Mouse (Mus musculus) gonadal fat pad, adult 2 months (tissue): Measurements from ENCODE around the gene Piwil4. TPM values are rescaled to one million over a fixed set of nuclear protein-coding genes. Genes with fewer than 3 reads are reported as not detected.
"Not testable (repeated sequence)": the region's sequence is repeated elsewhere in the genome, so short reads cannot be mapped to it uniquely, and the experiment has no call there.

Source experiments
- DNase-seq: peaks from one replicate; pipeline ENCODE4 v3.0.0-alpha.2; 2012; ENCODE audit warnings: low read depth
- polyA plus RNA-seq: library from polyadenylated mRNA; depleted of rRNA; stranded (reverse); fragments of >200 nt; gene quantifications from 2 replicates; pipeline ENCODE4 v1.2.3, GENCODE M21; 2012; rRNA removed

Piwil4 gene
- polyA plus RNA-seq, 1 experiment: 7.4 TPM

- not testable (repeated sequence) for DNase-seq
Measured at GRCm38 (mm10) chr9:14671965-14672364, 68.6 kb downstream of the Piwil4 start.

GRCm38 (mm10) chr9:14668382-14668781 lies 72.2 kb downstream of the Piwil4 start:
- no peak for DNase-seq

- no peak for DNase-seq
Measured at GRCm38 (mm10) chr9:14666071-14666470, 74.5 kb downstream of the Piwil4 start.

DNA sequence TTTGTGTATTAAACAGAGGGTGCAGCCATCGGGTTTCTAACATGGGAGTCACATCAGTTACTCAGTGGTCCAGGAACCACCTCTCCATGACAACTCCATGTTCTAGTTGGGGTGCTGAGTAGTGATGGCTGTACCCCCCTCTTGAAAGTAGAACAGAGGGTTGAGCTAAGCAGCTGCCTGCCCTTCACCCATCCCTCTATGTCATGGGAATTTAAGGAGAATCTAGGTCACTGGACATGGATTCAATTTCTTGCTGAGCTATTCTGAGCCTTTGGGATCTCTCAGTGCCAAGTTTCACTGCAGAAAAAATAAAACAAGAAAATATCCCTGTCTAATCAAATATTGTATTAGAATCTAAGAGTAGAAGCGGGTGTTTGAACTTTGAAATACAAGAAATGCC lies 76.9 kb downstream of the Piwil4 start:
- no peak for DNase-seq

GRCm38 (mm10) chr9:14662876-14663275 lies 77.7 kb downstream of the Piwil4 start:
- DNase-seq: peak; percentile 84

GRCm38 (mm10) chr9:14662138-14662537 lies 78.4 kb downstream of the Piwil4 start:
- peak; percentile 57 for DNase-seq

GRCm38 (mm10) chr9:14657926-14658325 lies 82.6 kb downstream of the Piwil4 start:
- no peak for DNase-seq

- DNase-seq: no peak
Measured at GRCm38 (mm10) chr9:14654010-14654409, 86.5 kb downstream of the Piwil4 start.

GRCm38 (mm10) chr9:14652761-14653160 lies 87.8 kb downstream of the Piwil4 start:
- no peak for DNase-seq

- DNase-seq: no peak
Measured at GRCm38 (mm10) chr9:14647849-14648248, 92.7 kb downstream of the Piwil4 start.

GRCm38 (mm10) chr9:14646641-14647040 lies 93.9 kb downstream of the Piwil4 start:
- DNase-seq: no peak

Other genes with a start within 250 kb of the Piwil4 start
- gene Kdm4d, start 240.3 kb downstream of the Piwil4 start, polyA plus RNA-seq: 0.49 and 0.55 TPM in 2 replicates
- 19.1 and 19.2 TPM in 2 replicates for gene Cwc15, start 240.1 kb downstream of the Piwil4 start, polyA plus RNA-seq
- gene Amotl1, start 95.7 kb downstream of the Piwil4 start, polyA plus RNA-seq: 39.4 and 42.4 TPM in 2 replicates
- 12.0 and 18.6 TPM in 2 replicates for gene Fut4, start 11.7 kb upstream of the Piwil4 start, polyA plus RNA-seq
- gene 1700012B09Rik, start 30.3 kb upstream of the Piwil4 start, polyA plus RNA-seq: 0.41 and 0.99 TPM in 2 replicates
- gene Mre11a, start 43.9 kb upstream of the Piwil4 start, polyA plus RNA-seq: 4.5 and 5.3 TPM in 2 replicates
- 8.7 and 10.8 TPM in 2 replicates for gene Ankrd49, start 44.1 kb upstream of the Piwil4 start, polyA plus RNA-seq
- gene Gpr83, start 119.5 kb upstream of the Piwil4 start, polyA plus RNA-seq: 0.05 TPM in 1 of 2 replicates, not detected in the other
- gene Izumo1r, start 163.2 kb upstream of the Piwil4 start, polyA plus RNA-seq: 0.85 and 0.89 TPM in 2 replicates